Mouse (Mus musculus): ENCODE results near the gene Gdf5. TPM values are rescaled to one million over a fixed set of nuclear protein-coding genes. Genes with fewer than 3 reads are reported as not detected.

Gdf5 gene
- total and polyA plus RNA-seq, 3 experiments, result not detected

DNA sequence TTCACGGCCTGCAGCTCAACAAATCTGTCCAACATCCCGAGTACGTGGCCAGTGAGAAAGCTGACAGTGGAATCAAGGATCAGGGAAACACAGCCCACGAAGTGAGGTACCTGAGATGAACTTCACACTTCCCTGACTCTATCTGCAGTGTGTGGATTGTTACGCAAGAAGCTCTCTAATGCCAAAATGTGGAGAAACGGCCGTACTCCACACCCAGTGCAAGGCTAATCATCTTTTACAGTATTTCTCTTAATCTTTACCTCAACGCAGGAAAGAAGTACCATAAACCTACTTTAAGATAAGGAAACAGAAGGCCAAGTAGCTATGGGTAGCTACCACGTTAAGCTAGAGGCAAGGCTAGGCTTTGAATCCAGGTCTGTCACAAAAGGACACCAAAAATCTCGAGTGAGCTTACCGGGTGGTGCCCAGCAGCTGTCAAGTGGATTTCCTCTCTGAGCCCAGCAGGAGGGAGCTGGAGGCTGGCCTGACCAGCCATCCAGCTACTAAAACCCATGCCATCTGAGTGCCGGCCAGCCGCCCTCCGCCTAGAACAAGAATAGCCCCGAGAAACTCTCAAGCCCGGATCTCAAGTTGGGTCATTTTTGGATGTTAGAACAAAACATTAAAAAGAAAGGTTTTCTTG, 42.1 kb downstream of the Gdf5 start:
- H3K27ac ChIP-seq (ENCODE audit: insufficient read depth, low read depth), result no peak overlapping the region
- no peaks in the 10 kb centered on the region for H3K79me2 ChIP-seq (replicated peaks; ENCODE audit: control insufficient read depth, extremely low read depth, insufficient read depth, poor library complexity, severe bottlenecking)
- no peak for TF ChIP-seq USF2 (conservative IDR thresholded peaks at IDR 0.05; ENCODE audit: low read depth, low read length)
- TF ChIP-seq BHLHE40 (IDR thresholded peaks at IDR 0.05; ENCODE audit: low read depth, low read length), result no peak
- no peak for TF ChIP-seq CHD2 (IDR thresholded peaks at IDR 0.05; ENCODE audit: low read length)
- TF ChIP-seq ZNF384 (IDR thresholded peaks at IDR 0.05; ENCODE audit: low read depth, low read length), result no peak
- TF ChIP-seq EP300 (IDR thresholded peaks at IDR 0.05; ENCODE audit: low read length), result no peak
- TF ChIP-seq MAX (IDR thresholded peaks at IDR 0.05; ENCODE audit: low read length), result no peak
- H3K9ac ChIP-seq (ENCODE audit: insufficient read depth, low read depth), result no peak overlapping the region
- no peak overlapping the region for H3K4me3 ChIP-seq (replicated peaks in 1 of 3; ENCODE audit: low read depth in 2 of 3, low read length in 2 of 3, poor library complexity in 1 of 3)
- peaks cover 33 to 81% of the 10 kb centered on the region in 2 experiments for H3K36me3 ChIP-seq (replicated peaks in 1 of 2; ENCODE audit: control insufficient read depth in 1 of 2, insufficient read depth in 1 of 2, low read length in 1 of 2)
- in situ Hi-C loops (cut with MboI; ENCODE audit: low pct_ligation_motif_present, low pct_unique_long_range_greater_than_20kb, low sequenced_read_pairs) (no loop called here), dilution Hi-C loops (cut with MboI; ENCODE audit: extremely low pct_ligation_motif_present, extremely low pct_unique_long_range_greater_than_20kb, low sequenced_read_pairs) (no loop called here)
- no peak for DNase-seq (ENCODE audit: extremely low read depth)
- peaks cover 0 to 17% of the 10 kb centered on the region in 2 experiments; a peak in 2 of 4 replicates for H3K4me1 ChIP-seq (ENCODE audit: control insufficient read depth in 1 of 2, insufficient read depth in 2 of 2)
- no peaks in the 10 kb centered on the region for H3K9me3 ChIP-seq (replicated peaks; ENCODE audit: low read length)
- H3K27me3 ChIP-seq (replicated peaks), result no peaks in the 10 kb centered on the region
- no peak overlapping the region for H3K4me2 ChIP-seq (ENCODE audit: insufficient read depth, low read depth, poor library complexity, severe bottlenecking)

GRCm38 (mm10) chr2:155895046-155895735, 50.0 kb downstream of the Gdf5 start:
- dilution Hi-C loops (cut with MboI; ENCODE audit: extremely low pct_ligation_motif_present, extremely low pct_unique_long_range_greater_than_20kb, low sequenced_read_pairs), result no loop called here
- no peak for TF ChIP-seq USF2 (conservative IDR thresholded peaks at IDR 0.05; ENCODE audit: low read depth, low read length)
- no peak for TF ChIP-seq MAX (IDR thresholded peaks at IDR 0.05; ENCODE audit: low read length)
- no peak for TF ChIP-seq EP300 (IDR thresholded peaks at IDR 0.05; ENCODE audit: low read length)
- H3K27me3 ChIP-seq (replicated peaks), result no peaks in the 10 kb centered on the region
- H3K27ac ChIP-seq (ENCODE audit: insufficient read depth, low read depth), result no peak overlapping the region
- no peaks in the 10 kb centered on the region for H3K9me3 ChIP-seq (replicated peaks; ENCODE audit: low read length)
- no peak overlapping the region for H3K4me2 ChIP-seq (ENCODE audit: insufficient read depth, low read depth, poor library complexity, severe bottlenecking)
- in situ Hi-C loops (cut with MboI; ENCODE audit: low pct_ligation_motif_present, low pct_unique_long_range_greater_than_20kb, low sequenced_read_pairs), result no loop called here
- H3K4me3 ChIP-seq (replicated peaks in 1 of 3; ENCODE audit: low read depth in 2 of 3, low read length in 2 of 3, poor library complexity in 1 of 3), result no peak overlapping the region
- H3K36me3 ChIP-seq (replicated peaks in 1 of 2; ENCODE audit: control insufficient read depth in 1 of 2, insufficient read depth in 1 of 2, low read length in 1 of 2), result peaks cover 18 to 81% of the 10 kb centered on the region in 2 experiments
- H3K9ac ChIP-seq (ENCODE audit: insufficient read depth, low read depth), result no peak overlapping the region
- no peaks in the 10 kb centered on the region for H3K4me1 ChIP-seq (ENCODE audit: control insufficient read depth in 1 of 2, insufficient read depth in 2 of 2)
- no peaks in the 10 kb centered on the region for H3K79me2 ChIP-seq (replicated peaks; ENCODE audit: control insufficient read depth, extremely low read depth, insufficient read depth, poor library complexity, severe bottlenecking)
- no peak for DNase-seq (ENCODE audit: extremely low read depth)

- Histone ChIP-seq H3K27me3 (replicated peaks) (no peaks in the 10 kb centered on the region), H3K4me3 (replicated peaks in 1 of 3; ENCODE audit: low read depth in 2 of 3, low read length in 2 of 3, poor library complexity in 1 of 3) (no peak overlapping the region), H3K27ac (ENCODE audit: insufficient read depth, low read depth) (no peak overlapping the region), H3K36me3 (replicated peaks in 1 of 2; ENCODE audit: control insufficient read depth in 1 of 2, insufficient read depth in 1 of 2, low read length in 1 of 2) (peaks cover 18 to 82% of the 10 kb centered on the region in 2 experiments), H3K79me2 (replicated peaks; ENCODE audit: control insufficient read depth, extremely low read depth, insufficient read depth, poor library complexity, severe bottlenecking) (no peaks in the 10 kb centered on the region), H3K9ac (ENCODE audit: insufficient read depth, low read depth) (no peak overlapping the region), H3K4me2 (ENCODE audit: insufficient read depth, low read depth, poor library complexity, severe bottlenecking) (no peak overlapping the region), H3K4me1 (ENCODE audit: control insufficient read depth in 1 of 2, insufficient read depth in 2 of 2) (no peaks in the 10 kb centered on the region), H3K9me3 (replicated peaks; ENCODE audit: low read length) (no peaks in the 10 kb centered on the region)
- no peak for DNase-seq (ENCODE audit: extremely low read depth)
- in situ Hi-C loops (cut with MboI; ENCODE audit: low pct_ligation_motif_present, low pct_unique_long_range_greater_than_20kb, low sequenced_read_pairs), result no loop called here
- dilution Hi-C loops (cut with MboI; ENCODE audit: extremely low pct_ligation_motif_present, extremely low pct_unique_long_range_greater_than_20kb, low sequenced_read_pairs), result no loop called here
- TF ChIP-seq POLR2A (IDR thresholded peaks at IDR 0.05; ENCODE audit: low read depth, low read length) (no peak), SMC3 (IDR thresholded peaks at IDR 0.05; ENCODE audit: low read depth, low read length) (no peak)
Observed at GRCm38 (mm10) chr2:155894307-155895045, 50.7 kb downstream of the Gdf5 start.

Other genes with a start within 250 kb of the Gdf5 start
- 69.3 and 71.8 TPM in 2 replicates for gene Edem2, start 215.9 kb downstream of the Gdf5 start, total RNA-seq (2012; rRNA removed)
- gene Edem2, start 215.9 kb downstream of the Gdf5 start, total RNA-seq (2014; rRNA removed), result 48.7 and 53.1 TPM in 2 replicates
- gene Edem2, start 215.9 kb downstream of the Gdf5 start, polyA plus RNA-seq (2012; ENCODE audit: insufficient read length, low read depth), result 38.5 and 42.5 TPM in 2 replicates
- not detected in 2 replicates for gene Gm17581, start 209.5 kb downstream of the Gdf5 start, total RNA-seq (2012; rRNA removed)
- gene Gm17581, start 209.5 kb downstream of the Gdf5 start, total RNA-seq (2014; rRNA removed), result not detected in 2 replicates
- not detected in 2 replicates for gene Gm17581, start 209.5 kb downstream of the Gdf5 start, polyA plus RNA-seq (2012; ENCODE audit: insufficient read length, low read depth)
- 1.4 and 2.8 TPM in 2 replicates for gene Procr, start 194.2 kb downstream of the Gdf5 start, total RNA-seq (2012; rRNA removed)
- not detected in 2 replicates for gene Procr, start 194.2 kb downstream of the Gdf5 start, total RNA-seq (2014; rRNA removed)
- gene Procr, start 194.2 kb downstream of the Gdf5 start, polyA plus RNA-seq (2012; ENCODE audit: insufficient read length, low read depth), result 0.14 and 0.20 TPM in 2 replicates
- gene Mmp24, start 170.0 kb downstream of the Gdf5 start, total RNA-seq (2012; rRNA removed), result 0.38 and 0.42 TPM in 2 replicates
- gene Mmp24, start 170.0 kb downstream of the Gdf5 start, total RNA-seq (2014; rRNA removed), result not detected in 2 replicates
- gene Mmp24, start 170.0 kb downstream of the Gdf5 start, polyA plus RNA-seq (2012; ENCODE audit: insufficient read length, low read depth), result 0.07 TPM in 1 of 2 replicates, not detected in the other
- 12.4 and 12.7 TPM in 2 replicates for gene BC029722, start 125.9 kb downstream of the Gdf5 start, total RNA-seq (2012; rRNA removed)
- gene BC029722, start 125.9 kb downstream of the Gdf5 start, total RNA-seq (2014; rRNA removed), result 22.7 and 23.8 TPM in 2 replicates
- 31.8 and 33.8 TPM in 2 replicates for gene BC029722, start 125.9 kb downstream of the Gdf5 start, polyA plus RNA-seq (2012; ENCODE audit: insufficient read length, low read depth)
- gene Eif6, start 118.4 kb downstream of the Gdf5 start, total RNA-seq (2012; rRNA removed), result 289 and 331 TPM in 2 replicates
- 211 and 220 TPM in 2 replicates for gene Eif6, start 118.4 kb downstream of the Gdf5 start, total RNA-seq (2014; rRNA removed)
- 453 and 463 TPM in 2 replicates for gene Eif6, start 118.4 kb downstream of the Gdf5 start, polyA plus RNA-seq (2012; ENCODE audit: insufficient read length, low read depth)
- 0.04 and 0.08 TPM in 2 replicates for gene Fam83c, start 110.5 kb downstream of the Gdf5 start, total RNA-seq (2012; rRNA removed)
- gene Fam83c, start 110.5 kb downstream of the Gdf5 start, total RNA-seq (2014; rRNA removed), result not detected in 2 replicates
- gene Fam83c, start 110.5 kb downstream of the Gdf5 start, polyA plus RNA-seq (2012; ENCODE audit: insufficient read length, low read depth), result 0.08 and 0.09 TPM in 2 replicates
- gene Uqcc1, start 15.1 kb downstream of the Gdf5 start, total RNA-seq (2012; rRNA removed), result 49.8 and 60.4 TPM in 2 replicates
- gene Uqcc1, start 15.1 kb downstream of the Gdf5 start, total RNA-seq (2014; rRNA removed), result 55.2 and 66.8 TPM in 2 replicates
- gene Uqcc1, start 15.1 kb downstream of the Gdf5 start, polyA plus RNA-seq (2012; ENCODE audit: insufficient read length, low read depth), result 35.3 and 43.3 TPM in 2 replicates
- not detected in 2 replicates for gene Gm15557, start 4.6 kb downstream of the Gdf5 start, total RNA-seq (2012; rRNA removed)
- not detected in 2 replicates for gene Gm15557, start 4.6 kb downstream of the Gdf5 start, total RNA-seq (2014; rRNA removed)
- not detected in 2 replicates for gene Gm15557, start 4.6 kb downstream of the Gdf5 start, polyA plus RNA-seq (2012; ENCODE audit: insufficient read length, low read depth)
- 29.1 and 31.4 TPM in 2 replicates for gene Cep250, start 11.1 kb upstream of the Gdf5 start, total RNA-seq (2012; rRNA removed)
- 13.5 and 17.7 TPM in 2 replicates for gene Cep250, start 11.1 kb upstream of the Gdf5 start, total RNA-seq (2014; rRNA removed)
- gene Cep250, start 11.1 kb upstream of the Gdf5 start, polyA plus RNA-seq (2012; ENCODE audit: insufficient read length, low read depth), result 25.8 and 26.3 TPM in 2 replicates
- gene 6430550D23Rik, start 62.6 kb upstream of the Gdf5 start, total RNA-seq (2012; rRNA removed), result 1.1 and 1.4 TPM in 2 replicates
- 0.78 and 1.1 TPM in 2 replicates for gene 6430550D23Rik, start 62.6 kb upstream of the Gdf5 start, total RNA-seq (2014; rRNA removed)
- gene 6430550D23Rik, start 62.6 kb upstream of the Gdf5 start, polyA plus RNA-seq (2012; ENCODE audit: insufficient read length, low read depth), result 0.81 and 1.7 TPM in 2 replicates
- 132 and 136 TPM in 2 replicates for gene Ergic3, start 62.7 kb upstream of the Gdf5 start, total RNA-seq (2012; rRNA removed)
- gene Ergic3, start 62.7 kb upstream of the Gdf5 start, total RNA-seq (2014; rRNA removed), result 51.6 and 53.0 TPM in 2 replicates
- gene Ergic3, start 62.7 kb upstream of the Gdf5 start, polyA plus RNA-seq (2012; ENCODE audit: insufficient read length, low read depth), result 146 and 163 TPM in 2 replicates
- not detected in 2 replicates for gene Fer1l4, start 107.6 kb upstream of the Gdf5 start, total RNA-seq (2012; rRNA removed)
- not detected in 2 replicates for gene Fer1l4, start 107.6 kb upstream of the Gdf5 start, total RNA-seq (2014; rRNA removed)
- not detected in 2 replicates for gene Fer1l4, start 107.6 kb upstream of the Gdf5 start, polyA plus RNA-seq (2012; ENCODE audit: insufficient read length, low read depth)
- 3.1 and 3.6 TPM in 2 replicates for gene Spag4, start 119.8 kb upstream of the Gdf5 start, total RNA-seq (2012; rRNA removed)
- gene Spag4, start 119.8 kb upstream of the Gdf5 start, total RNA-seq (2014; rRNA removed), result 2.2 and 3.0 TPM in 2 replicates
- 2.6 and 2.9 TPM in 2 replicates for gene Spag4, start 119.8 kb upstream of the Gdf5 start, polyA plus RNA-seq (2012; ENCODE audit: insufficient read length, low read depth)
- gene Cpne1, start 166.6 kb upstream of the Gdf5 start, total RNA-seq (2012; rRNA removed), result 36.8 and 39.8 TPM in 2 replicates
- 34.0 and 36.6 TPM in 2 replicates for gene Cpne1, start 166.6 kb upstream of the Gdf5 start, total RNA-seq (2014; rRNA removed)
- gene Cpne1, start 166.6 kb upstream of the Gdf5 start, polyA plus RNA-seq (2012; ENCODE audit: insufficient read length, low read depth), result 24.6 and 33.0 TPM in 2 replicates
- gene Rbm12, start 166.6 kb upstream of the Gdf5 start, total RNA-seq (2012; rRNA removed), result 9.6 and 13.2 TPM in 2 replicates
- gene Rbm12, start 166.6 kb upstream of the Gdf5 start, total RNA-seq (2014; rRNA removed), result 20.7 and 25.2 TPM in 2 replicates
- gene Rbm12, start 166.6 kb upstream of the Gdf5 start, polyA plus RNA-seq (2012; ENCODE audit: insufficient read length, low read depth), result 33.4 and 36.5 TPM in 2 replicates
- 14.7 and 18.8 TPM in 2 replicates for gene Gm28036, start 181.7 kb upstream of the Gdf5 start, total RNA-seq (2012; rRNA removed)
- 10.5 and 17.0 TPM in 2 replicates for gene Gm28036, start 181.7 kb upstream of the Gdf5 start, total RNA-seq (2014; rRNA removed)
- 15.3 and 18.4 TPM in 2 replicates for gene Gm28036, start 181.7 kb upstream of the Gdf5 start, polyA plus RNA-seq (2012; ENCODE audit: insufficient read length, low read depth)
- 292 and 319 TPM in 2 replicates for gene Romo1, start 198.7 kb upstream of the Gdf5 start, total RNA-seq (2012; rRNA removed)
- gene Romo1, start 198.7 kb upstream of the Gdf5 start, total RNA-seq (2014; rRNA removed), result 110 and 130 TPM in 2 replicates
- 255 and 303 TPM in 2 replicates for gene Romo1, start 198.7 kb upstream of the Gdf5 start, polyA plus RNA-seq (2012; ENCODE audit: insufficient read length, low read depth)
- gene Nfs1, start 198.8 kb upstream of the Gdf5 start, total RNA-seq (2012; rRNA removed), result 58.6 and 60.6 TPM in 2 replicates
- gene Nfs1, start 198.8 kb upstream of the Gdf5 start, total RNA-seq (2014; rRNA removed), result 68.8 and 72.1 TPM in 2 replicates
- 49.2 and 51.3 TPM in 2 replicates for gene Nfs1, start 198.8 kb upstream of the Gdf5 start, polyA plus RNA-seq (2012; ENCODE audit: insufficient read length, low read depth)
- 212 and 232 TPM in 2 replicates for gene Rbm39, start 234.9 kb upstream of the Gdf5 start, total RNA-seq (2012; rRNA removed)
- 417 and 491 TPM in 2 replicates for gene Rbm39, start 234.9 kb upstream of the Gdf5 start, total RNA-seq (2014; rRNA removed)
- 376 and 400 TPM in 2 replicates for gene Rbm39, start 234.9 kb upstream of the Gdf5 start, polyA plus RNA-seq (2012; ENCODE audit: insufficient read length, low read depth)

All from CH12.LX (cell line).